Mouse (Mus musculus) retina, adult 2 months (tissue): ENCODE results near the gene Myh4.
A peak's percentile ranks its signal among the peaks of the same experiment; 100 is the strongest.

Experiments
- DNase-seq: peaks from one replicate; pipeline ENCODE4 v3.0.0-alpha.2; 2012; ENCODE audit warnings: low read depth, low spot score

The Myh4 gene

DNA sequence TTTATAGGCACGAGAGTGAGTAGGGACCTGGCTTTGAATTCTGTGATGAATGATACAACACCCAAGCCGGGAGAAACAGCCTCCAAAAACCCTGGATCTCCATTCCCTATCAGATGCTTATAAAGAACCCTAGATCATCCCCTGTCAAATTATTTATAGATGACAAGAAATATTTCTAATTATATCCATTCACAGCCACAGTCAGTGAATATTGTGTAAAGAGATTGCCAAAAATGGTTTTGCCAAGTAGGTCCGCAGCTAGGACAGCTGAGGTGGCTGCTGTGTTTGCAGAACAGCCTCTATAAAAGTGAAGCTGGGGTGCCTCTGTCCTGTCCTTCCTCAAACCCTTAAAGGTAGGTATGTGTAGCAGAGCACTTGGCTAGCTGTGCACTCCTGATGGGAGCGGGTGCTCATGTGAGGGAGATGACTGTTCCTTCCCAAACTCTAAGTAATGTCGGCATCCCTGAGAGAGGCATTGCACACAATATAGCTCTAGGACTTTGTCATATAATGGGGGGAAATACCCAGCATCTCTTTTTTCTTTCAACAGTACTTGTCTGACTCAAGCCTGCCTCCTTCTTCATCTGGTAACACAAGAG is at the start of gene Myh4:
Gene Myh4 (plus strand): TSS at position 549 of the 599 bp plus-strand sequence.
- no peak for DNase-seq

DNA sequence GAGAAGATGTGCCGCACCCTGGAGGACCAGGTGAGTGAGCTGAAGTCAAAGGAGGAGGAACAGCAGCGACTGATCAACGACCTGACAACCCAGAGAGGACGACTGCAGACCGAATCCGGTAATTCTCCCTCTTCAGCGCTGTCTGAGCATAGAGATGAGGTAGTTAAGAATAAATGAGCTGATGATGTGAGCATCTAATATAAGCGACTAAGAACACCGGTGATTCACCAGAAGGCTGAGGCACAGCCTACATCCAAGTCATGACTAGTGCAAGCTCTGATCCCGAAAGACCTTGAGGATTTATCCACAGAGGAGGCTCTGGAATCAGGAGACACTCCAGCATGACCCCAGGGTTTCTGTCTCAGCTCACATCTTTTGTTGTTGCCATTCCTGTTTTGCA is 47.5 kb upstream of the Myh4 start:
- DNase-seq = no peak

DNA sequence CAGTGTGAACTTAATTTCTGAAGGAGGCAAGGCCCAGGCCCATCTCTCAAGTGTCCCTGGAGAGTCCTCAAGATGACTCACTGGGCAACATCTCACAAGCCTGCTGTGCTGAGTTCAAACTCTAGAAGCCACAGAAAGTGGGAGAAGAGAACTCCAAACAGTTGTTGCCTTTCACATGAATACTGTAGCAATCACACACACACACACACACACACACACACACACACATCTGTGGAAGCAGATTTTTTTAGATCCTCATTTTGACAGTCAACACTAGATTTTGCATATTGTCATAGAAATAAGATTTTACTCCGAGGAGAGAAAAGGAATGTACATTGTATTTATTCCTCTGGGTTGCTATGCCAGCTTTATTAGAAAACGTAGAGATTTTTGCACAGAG is 47.0 kb upstream of the Myh4 start:
- no peak for DNase-seq

DNA sequence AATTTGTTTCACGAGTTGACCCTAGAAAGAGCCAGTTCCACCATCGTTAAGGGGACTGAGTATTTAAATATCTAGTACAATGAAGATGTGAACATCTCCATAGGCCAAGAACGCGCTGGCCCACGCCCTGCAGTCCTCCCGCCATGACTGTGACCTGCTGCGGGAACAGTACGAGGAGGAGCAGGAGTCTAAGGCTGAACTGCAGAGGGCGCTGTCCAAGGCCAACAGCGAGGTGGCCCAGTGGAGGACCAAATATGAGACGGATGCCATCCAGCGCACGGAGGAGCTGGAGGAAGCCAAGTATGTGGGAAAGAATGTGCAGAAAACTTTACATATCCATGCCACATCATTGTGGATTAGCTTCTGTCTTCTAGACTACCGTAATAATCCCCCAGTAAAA is 46.3 kb upstream of the Myh4 start:
- DNase-seq = no peak

DNA sequence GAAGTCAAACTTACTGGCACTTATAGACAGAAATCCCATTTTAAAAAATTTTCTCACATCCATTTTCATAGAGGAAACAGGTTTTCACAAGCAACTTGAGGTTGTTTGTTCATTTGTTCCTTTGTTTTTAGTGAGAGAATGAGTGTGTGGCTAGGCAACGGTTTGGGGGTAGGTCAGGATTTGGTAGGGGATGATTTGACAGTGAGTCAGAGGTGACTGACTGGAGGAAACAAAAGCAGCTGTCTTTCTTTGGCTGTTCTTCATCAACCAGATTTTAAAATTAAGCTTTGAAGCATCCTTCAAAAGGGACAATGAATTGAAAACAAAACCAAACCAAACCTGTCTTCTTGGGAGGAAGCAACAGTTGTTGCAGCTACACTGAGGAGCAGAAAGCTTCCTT is 38.5 kb upstream of the Myh4 start:
- DNase-seq = no peak

DNA sequence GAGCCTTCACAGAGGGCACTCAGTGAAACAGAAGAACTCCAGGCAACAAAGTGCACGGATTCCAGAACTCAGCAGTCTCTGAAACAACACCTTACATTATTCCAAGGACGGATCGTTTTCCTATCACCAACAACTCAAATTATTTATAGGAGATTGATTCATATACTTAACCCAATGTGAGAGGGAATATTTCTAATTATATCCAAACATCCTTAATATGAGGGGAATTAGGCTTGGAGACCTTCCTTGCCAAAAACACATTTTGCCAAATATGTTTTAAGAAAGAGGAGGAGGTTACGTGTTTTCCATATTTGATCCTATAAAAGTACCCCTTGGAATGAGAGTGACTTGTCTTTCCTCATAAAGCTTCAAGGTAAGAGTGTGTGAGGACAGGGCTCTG is 38.1 kb upstream of the Myh4 start, which contains the start of gene Myh1:
Gene Myh1 (plus strand): TSS at position 301 of the 400 bp plus-strand sequence.
- DNase-seq = no peak

DNA sequence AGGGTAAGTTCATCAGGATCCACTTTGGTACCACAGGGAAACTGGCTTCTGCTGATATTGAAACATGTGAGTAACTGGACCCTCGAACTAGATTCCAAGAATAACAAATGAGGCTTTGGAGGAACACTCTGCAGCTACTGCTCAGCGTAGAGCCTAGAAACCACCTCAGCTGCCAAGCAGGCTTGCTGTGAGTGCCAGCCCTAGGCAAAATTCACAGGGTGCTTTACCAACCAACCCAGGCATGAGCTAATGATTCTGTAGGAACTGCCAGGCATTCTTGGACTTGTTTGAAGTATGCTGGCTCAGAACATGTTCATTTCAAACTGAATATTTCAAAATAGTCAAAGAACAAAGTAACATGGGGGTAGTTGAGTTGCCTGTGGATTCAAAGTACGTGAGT is 33.1 kb upstream of the Myh4 start:
- DNase-seq = no peak

DNA sequence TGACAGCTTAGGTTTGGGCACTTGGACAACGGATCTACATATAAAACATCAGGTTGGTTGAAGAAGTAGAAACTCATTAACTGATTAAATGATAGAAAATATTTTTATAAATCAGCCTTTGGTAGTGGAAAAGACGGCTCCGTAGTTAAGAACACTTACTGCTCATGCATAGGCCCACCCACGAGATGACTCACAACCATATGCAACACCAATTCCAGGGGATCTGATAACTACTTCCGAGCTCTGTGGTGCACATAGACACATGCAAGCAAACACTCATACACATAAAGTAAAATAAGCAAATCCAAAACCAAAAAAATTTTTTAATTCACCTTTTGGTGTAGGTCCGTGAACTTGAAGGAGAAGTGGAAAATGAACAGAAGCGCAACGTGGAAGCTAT is 16.0 kb upstream of the Myh4 start:
- DNase-seq = no peak

DNA sequence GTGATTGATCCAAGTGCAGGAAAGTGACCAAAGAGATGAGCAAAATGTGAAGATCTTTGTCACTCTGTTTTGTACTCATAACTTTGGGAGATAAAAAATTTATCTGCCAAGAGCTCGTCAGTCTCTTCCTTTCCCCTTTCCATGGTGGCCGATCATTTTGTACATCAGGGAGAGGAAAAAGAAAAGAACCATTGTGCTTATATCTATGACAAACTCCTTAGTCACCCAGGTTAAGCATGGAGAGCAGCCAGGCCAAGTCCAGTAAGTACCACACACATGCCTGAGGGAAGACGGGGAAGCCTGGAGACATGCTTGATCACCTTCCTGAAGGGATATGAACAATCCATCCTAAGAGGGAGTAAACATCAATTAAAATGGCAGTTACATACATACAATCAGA is 13.4 kb upstream of the Myh4 start:
- DNase-seq = no peak

DNA sequence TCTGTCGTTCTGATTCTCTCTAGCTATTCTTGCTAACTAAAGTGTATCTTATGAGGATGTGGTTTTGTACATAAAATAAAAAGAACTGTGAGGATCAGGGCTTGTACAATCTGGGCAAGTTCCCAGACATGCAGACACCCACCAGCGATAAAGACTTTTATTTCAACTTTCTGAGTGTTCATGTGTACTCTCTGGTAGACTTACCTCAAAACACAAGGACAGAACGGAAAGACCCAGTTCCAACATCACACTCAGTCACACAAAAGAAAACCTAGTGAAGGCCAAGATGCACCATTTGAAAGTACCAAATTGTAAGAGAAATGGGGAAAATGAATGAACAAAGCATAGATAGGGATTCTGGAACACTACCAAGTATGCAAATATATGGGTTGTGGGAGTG is 9.1 kb upstream of the Myh4 start:
- no peak for DNase-seq

DNA sequence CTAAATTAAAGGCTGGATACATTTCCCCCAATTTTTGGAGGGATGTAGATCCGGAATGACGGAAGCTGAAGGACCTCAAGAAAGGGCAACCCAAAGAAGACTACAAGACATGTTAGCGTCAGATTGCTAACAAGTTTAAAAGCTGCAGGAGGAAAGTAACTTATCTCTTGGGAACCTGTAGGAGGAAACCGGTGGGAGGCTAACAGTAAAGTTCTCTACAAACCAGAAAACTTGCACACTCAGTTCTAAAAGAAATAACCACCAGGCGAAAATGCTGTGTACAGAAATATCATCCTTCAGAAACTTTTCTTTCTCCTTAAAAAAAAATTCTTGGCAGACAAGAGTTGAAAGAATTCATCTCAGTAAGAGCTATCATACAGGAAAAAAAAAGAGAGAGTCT is 8.7 kb upstream of the Myh4 start:
- DNase-seq = no peak

DNA sequence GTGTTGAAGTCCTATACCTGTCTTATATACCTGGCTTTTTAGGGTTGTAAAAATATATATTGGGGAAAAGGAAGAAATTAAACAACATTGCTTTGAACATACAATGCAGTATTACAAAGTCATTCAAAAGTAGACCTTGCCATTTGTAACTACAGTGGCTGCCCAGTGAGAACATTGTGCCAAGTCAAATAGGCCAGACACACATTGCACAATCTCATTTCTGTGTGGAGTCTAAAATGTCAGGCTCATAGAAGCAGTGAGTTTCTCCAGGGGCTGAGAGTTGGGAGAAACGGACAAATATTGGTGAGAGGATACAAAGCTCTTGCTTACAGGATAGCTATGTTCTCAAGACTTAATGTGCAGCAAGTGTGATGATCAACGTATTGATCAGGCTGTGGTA is 7.9 kb upstream of the Myh4 start:
- no peak for DNase-seq

DNA sequence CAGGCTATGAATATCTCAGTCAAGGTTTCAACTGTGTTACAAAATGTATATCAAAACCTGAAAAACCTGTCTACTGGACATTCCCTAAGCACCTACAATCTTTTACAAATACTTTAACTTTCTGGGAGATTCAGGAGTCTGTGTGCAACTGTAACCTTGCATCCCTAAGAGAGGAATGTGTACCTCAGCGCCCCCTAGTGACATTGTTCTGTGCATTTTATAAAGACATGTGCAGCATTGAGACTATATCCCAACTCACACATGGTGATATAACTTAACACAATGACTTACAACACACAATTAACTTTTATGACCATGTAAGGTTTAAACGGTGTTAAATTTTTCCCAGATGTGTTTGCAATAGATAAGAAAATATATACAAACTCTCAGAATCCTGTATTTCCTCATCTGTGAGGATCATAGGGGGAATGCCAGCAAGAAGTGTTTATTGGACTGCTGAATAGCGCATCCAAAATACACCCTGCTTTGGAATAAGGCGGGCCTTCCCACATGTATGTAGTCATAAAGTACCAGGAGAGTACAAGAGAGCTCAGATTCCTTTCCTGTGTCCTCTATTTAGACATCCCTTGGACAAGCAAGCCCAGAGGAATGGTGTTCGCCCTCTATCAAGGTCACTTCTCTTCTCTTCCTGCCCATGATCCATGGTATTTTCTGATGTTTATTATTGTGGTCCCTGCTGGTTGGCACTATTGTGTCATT is 2.0 kb upstream of the Myh4 start:
- DNase-seq = peak; percentile 33

DNA sequence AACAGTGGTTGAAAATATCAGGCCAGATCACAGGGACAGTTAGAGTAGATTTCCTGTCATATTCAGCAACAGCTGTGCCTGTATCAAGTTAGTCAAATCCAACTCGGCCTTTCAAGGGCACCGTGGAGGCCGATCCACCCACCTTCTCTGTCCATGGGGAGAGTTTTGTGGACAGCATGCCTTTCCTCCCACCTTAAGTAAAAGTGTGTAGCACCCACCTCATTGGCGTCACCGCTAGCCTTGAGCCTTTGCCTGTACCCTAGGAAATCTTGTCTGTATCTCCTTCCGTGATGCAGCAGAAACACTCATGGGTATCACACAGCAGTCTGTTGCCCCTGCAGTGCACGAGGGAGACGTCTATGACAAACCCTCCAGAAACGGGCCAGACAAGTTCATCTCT is 1.0 kb upstream of the Myh4 start:
- no peak for DNase-seq

DNA sequence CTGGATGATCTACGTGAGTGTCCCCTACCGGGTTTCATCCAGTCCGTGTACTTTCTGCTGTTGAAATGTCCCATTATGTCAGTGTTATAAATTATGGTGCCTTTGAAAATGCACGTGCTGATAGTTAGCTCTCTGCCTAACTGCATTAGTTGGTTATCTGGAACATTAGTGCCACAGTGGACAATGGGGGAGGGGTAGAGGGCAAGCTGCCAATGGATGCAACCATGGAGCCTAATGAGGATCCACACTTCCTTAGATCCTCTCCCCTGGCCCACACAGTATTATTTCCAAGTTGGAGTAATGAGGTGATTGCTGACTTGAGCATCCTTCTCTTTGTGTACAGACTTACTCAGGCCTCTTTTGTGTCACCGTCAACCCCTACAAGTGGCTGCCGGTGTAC is 3.2 kb downstream of the Myh4 start:
- DNase-seq = no peak

DNA sequence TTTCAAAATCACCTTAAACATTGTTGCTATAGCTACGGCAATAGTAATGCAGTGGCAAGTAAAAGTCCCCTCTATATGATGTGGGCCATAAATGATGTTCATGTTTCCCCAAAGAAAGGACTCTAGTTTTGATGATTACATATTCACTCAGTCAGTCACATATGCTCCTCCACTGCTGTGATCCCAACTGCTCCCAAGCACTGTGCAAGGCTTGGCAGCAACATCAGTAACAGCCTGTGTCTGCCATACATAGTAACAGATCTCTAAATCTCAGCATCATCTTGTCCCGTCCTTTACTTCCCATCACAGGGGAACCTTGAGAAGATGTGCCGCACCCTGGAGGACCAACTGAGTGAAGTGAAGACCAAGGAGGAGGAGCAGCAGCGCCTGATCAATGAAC is 15.9 kb downstream of the Myh4 start:
- no peak for DNase-seq

DNA sequence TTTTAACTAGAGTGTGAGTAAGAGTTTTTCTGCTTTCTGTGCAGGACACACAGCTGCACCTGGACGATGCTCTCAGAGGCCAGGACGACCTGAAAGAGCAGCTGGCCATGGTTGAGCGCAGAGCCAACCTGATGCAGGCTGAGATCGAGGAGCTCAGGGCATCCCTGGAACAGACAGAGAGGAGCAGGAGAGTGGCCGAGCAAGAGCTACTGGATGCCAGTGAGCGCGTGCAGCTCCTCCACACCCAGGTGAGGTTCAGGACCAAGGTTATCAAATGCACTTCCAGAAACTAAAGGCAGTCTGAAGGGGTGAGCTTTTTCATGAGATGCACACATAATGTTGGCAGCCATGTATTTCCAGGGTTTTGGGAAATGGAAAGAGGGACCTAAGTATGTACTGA is 19.2 kb downstream of the Myh4 start:
- DNase-seq = no peak

DNA sequence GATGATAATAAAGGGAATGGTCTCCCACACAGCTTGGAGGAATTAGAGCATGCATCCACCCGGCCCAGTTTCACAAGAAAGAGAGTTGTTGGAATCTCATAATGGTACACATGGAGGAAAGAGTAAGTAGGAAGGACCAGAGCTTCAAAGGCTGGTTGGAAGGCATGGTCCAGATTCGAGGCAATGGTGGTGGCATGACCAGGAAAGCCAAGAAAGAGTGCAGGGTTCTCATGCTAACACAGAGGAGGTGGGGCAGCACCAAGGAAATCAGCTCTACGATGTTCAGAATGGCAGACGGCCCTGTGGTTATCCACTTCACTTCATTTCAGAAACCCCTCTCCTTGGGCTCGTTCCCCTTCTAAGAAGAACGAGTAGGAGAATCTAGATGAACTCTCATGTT is 23.1 kb downstream of the Myh4 start:
- no peak for DNase-seq

DNA sequence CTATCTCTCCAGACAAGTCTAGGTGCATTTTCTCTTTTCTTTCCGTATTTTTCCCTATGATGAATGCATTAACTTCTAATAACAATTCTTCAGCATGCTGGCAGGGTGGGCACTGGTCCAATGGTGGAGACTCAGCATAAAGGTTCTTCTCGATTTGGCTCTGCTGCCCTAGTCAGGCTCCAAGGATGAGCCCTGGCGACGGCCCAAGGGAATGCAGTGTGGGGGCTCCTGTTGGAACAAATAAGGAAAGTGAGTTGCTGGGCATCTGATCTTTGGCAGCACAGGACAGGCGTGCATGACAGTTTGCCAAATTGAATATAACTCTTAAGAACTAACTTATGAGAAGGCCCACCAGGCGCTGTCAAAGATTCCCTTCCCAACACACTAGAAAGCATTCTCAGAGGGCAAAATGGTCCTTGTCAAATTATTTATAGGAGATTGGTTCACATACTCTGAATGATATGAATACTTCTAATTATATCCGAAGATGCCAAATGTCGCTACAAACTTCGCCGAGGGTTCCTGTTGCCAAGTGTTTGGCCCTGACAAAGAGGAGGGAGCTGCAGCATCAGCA is 38.9 kb downstream of the Myh4 start, which contains the start of gene Myh8:
Gene Myh8 (plus strand): TSS at position 524 of the 574 bp plus-strand sequence.
- DNase-seq = no peak

DNA sequence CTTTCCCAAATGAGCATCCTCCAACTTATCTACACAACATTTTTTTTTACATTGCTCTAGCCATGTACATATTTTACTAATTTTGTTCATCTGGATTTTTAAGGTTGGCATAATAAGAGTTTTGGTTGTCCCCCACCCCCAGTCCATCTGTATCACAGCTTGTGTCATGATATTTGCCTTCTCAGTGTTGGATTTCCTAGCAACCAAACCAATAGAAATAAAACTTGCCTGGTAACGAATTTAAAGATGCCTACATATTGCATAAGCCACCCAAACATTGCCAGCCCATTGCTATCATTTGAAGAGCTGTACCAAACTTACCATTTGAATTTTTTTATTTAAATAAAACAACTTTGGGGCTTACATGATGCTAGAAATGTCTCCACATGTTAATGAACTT is 55.6 kb downstream of the Myh4 start:
- no peak for DNase-seq
